Mouse (Mus musculus) adrenal gland, postnatal 10 days (tissue): Measurements from ENCODE around the gene Recql5. TPM values are rescaled to one million over a fixed set of nuclear protein-coding genes. Genes with fewer than 3 reads are reported as not detected.

Source experiments
- DNase-seq: peaks from one replicate; pipeline ENCODE4 v3.0.0; 2021; ENCODE audit warnings: mixed read lengths
- total RNA-seq, 2 experiments: library from RNA; stranded (reverse); gene quantifications; 2 replicates each; pipeline ENCODE4 v1.2.3; 2021

Gene Recql5
- total RNA-seq, 2 experiments from 2014 or later: 17.8 to 24.5 TPM

DNA sequence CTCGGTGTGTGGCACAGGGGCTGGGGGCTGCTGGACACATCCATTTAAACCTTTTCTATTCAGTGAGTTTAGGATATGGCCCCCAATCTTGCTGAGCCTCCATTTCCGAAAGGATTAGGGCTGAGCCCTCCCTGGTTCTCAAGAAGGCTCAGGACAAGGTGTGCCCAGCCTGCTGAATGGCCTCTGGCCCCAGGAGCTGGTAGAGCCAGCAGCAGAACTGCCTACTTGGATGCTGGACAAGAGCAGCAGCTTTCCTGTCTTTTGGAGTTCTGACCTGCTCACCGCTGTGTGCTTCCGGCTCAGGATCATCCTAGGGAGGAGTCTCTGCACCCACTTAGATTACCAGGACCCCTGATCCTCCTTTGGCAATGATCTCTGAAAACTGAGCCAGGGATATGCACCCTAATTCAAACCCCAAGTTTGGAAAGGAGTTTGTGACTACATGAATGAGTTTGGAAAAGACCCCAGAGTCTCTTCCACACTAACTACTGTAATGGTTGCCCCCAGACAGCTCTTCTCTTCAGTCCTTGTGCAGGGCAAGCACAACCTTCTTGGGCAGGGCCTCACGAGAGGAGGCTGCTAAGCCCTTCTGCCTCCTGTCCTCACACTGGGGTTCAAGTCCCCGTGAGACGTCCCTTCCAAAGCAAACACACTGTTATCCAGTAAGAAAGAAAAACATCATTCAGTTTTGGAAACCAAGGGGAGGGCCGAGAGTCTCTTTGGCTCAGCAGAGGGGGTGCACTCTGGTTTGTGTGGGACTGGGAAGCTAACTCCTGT is 32.5 kb downstream of the Recql5 start:
- no peak for DNase-seq

DNA sequence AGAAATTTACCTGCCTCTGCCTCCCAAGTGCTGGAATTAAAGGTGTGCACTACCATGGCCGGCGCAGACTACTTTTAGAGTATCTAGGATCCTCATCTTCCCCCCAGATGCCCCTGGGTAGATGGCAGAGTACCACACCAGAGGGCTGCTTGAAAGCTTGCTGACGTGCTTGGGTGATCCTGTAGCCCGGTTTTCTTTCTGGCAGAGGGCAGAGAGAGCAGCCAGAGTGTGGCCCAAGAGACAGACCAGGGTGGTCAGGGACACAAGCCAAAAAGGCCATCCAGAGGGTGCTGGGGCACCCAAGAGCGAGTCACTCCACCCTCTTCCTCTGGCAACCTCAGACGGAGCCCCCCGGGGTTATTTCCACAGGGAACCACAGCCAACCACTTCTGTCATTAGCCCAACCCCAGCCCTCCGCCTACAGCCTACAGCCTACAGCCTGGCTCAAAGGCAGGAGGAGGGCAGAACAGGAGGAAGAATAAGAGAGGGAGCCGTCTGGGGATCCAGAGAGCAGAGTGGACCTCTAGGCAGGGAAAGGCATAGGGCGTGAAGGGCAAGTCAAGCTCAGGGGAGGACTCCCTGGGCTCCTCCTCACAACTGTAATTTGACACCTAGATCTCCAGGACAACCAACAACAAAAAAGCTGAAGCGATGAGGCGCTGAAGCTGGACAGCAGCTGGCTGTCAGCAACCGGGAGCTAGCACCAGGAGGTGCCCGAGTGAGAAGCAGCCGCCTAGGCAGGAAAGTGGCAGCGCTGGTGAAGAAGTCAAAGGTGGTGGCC is 33.6 kb downstream of the Recql5 start, which contains the start of gene Smim5:
Gene Smim5 (plus strand): TSS at position 481 of the 781 bp plus-strand sequence.
- DNase-seq: peak; percentile 68

DNA sequence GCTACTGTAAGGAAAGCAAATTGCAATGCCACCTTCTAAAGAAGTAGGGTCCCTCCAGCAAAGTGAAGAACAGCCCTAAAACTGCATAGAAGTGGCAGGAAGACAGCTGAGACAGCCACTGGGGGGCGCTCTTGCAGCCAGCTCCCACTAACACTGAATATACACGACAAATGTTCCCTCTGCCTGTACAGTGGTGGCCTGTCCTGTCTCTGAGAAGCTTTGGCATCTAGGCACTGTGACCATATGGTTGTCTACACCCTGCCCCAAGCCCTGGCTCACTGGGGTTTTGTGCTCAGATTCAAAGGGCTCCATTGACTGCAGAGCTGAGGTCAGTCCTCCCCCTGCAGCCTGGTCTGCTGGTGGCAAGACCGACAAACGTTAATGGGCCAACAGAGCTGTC is 34.4 kb downstream of the Recql5 start:
- DNase-seq: peak; percentile 69

DNA sequence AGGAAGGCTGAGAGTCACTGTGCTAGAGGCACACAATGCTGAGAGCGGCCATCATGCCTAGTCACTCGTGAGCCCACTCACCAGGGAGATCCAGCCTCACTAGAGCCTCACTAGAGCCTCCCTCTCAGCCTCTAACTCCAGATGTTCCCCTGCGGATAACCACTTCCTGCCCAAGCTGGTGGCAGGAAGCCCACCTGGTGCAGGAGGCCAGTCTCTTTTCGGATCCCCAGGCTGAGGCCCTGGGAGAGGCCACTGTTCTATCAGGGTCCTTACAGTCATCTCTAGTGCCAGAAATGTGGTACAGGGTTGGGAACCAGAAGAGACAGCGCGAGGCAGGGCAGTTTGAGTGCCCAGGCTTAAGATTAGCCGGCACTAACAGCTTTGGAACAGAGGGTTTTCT is 34.8 kb downstream of the Recql5 start:
- no peak for DNase-seq

DNA sequence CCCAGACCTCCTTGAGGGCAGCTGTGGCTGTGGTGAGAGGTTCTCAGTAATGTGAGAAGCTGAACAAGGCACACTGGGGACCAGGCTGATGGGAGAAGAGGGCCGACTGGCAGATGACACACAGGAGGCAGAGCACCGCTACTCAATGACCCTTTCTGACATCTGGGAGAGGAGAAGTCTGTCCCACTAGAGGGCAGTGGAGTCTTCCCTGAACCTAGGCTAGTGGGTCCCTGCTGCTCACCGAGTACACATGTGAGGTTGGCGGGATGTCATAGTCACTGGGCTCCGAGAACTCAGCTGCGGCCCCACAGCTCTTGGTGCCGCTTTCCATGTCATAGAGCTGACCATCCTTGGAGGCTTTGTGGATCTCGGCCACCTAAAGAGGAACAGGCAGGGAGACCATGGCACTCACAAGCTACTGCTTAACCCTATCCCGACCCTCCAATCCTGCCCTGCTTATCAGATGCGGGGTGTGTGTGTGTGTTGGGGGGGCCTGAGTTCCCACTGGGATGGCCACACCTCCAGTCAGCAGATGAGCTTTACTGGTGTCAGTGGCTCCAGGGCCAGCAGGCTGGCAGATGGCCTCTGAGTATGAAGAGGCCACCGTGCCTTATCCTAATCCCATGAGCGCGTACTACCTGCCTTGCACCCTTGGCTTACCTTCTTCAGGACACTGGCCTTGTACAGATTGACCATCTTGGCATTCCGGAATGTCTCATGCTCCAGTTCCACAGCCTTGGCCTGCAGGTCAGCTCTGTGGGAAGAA is 38.3 kb downstream of the Recql5 start:
- DNase-seq: no peak

DNA sequence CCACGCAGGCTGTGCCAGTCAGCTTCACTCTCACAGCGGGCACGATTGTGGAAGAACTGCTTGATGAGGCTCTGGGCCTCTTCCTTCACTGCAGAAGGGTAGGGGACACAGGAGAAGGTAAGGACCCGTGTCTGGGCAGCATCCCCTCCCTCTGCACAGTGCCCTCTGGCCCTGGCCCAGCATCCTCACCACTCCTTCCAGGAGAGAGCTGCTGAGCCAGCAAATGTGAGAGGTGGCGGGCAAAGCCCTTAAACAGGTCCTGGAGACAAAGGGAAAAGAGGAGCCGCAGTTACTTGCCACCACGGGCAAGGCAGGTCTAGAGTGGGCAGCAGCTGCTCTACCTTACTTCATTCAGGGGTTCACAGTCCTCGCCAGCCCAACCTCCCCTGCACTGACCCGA is 40.2 kb downstream of the Recql5 start:
- DNase-seq: no peak

DNA sequence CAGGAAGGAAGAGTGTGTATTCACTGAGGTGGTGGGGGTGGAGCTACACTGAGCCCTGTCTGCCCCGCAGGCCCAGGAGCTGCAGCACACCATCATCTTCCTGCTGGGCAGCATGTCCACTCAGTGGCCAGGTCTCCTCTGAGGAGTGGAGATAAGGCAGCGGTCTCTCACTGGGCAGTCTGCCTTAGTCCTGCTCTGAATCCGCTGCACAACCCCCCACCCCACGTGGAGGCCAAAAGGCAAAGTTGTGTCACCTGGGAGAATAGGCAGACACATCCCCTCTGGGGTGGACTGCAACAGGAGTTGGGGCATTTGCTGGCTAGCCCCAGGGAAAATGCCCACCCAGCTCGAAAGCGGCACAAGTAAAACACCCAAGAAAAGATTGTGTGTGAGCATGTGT is 41.1 kb downstream of the Recql5 start:
- DNase-seq: no peak

DNA sequence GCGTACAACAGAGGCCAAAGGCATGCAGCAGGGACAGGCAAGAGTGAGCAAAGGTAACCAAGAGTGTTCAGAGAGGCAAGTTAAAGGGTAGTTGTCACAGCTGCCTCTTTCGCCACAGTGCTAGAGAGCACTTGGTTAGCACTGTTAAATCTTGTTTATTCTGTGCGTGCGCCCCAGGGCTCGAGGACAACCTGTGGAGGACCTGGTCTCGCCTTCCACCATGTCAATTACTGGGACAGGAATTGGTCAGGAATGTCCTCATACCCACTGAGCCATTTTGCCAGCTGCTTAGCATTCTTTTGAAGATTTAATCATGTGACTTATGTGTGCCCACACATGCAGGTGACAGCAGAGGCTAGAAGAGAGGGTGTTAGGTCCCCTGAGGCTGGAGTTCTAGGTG is 44.1 kb downstream of the Recql5 start:
- no peak for DNase-seq

DNA sequence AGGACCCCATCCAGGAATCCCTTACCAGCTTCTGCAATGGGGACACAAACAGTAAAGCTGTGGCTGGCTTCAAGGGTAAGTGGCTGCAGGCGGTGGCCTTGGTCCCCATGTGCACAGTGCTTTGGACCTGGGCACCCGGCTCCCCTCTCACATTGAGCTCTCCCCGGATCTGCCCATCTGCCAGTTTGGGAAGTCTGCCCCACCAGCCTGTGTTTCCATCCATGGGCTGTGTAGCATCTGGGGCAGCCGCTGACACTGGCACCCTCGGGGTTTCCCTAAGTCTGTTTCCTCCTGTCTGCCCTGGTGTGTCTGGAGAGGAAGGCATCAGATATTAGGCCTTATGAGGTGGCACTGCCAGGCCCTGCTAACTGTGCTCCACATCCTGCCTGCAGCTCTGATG is 45.3 kb downstream of the Recql5 start:
- DNase-seq: no peak

DNA sequence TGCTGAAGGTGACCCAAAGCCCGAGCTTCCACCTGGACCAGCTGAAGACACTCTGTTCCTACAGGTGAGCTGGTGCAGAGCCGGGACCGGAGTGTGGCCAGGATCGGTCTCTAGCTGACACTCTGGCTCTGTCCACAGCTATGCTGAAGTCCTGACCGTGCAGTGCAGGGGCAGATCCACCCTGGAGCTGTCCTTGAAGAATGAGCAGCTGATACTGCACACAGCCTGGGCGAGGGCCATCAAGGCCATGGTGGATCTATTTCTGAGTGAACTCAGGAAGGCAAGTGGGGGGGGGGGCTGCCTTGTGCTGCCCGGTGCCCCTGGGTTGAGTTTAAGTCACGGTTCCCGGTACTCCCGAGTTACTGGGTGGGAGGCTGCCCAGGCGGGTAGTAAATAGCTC is 46.8 kb downstream of the Recql5 start:
- DNase-seq: peak; percentile 45

DNA sequence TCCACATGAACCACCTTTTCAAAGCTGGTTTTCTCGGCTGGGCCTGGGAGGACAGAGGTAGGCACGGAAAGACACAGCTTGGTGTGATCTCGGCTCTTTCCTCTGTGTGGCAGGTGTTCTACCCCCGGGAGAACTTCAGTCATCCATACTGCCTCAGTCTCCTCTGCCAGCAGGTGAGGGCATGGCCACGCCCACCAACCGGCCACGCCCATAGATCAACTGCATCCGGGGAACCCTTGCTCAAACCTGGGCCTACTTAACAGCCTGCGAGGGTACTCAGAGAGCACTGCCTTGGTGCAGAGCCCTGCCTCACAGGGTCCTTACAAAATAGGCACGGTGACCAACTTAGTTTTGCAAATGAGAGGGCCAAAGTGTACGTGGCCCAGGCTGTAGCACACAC is 48.0 kb downstream of the Recql5 start:
- no peak for DNase-seq

DNA sequence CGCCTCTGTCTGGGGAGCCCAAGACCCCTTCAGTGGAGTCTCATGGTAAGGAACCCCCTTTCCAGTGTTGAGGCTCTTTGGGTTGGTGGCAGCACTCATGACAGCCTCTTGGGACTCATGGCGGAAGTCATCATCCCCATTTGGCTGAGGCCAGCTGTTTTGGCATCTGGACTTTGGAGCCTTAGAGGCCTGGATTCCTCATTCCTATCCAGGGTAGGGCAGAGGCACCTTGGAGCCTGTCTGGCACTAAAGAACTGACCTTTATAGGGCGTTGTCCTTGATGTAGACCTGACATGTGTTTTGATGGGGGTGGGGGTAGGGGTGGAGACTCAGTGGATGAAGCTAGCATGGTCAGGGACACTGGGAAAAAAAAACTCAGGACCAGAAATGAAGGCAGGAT is 48.9 kb downstream of the Recql5 start:
- DNase-seq: no peak

DNA sequence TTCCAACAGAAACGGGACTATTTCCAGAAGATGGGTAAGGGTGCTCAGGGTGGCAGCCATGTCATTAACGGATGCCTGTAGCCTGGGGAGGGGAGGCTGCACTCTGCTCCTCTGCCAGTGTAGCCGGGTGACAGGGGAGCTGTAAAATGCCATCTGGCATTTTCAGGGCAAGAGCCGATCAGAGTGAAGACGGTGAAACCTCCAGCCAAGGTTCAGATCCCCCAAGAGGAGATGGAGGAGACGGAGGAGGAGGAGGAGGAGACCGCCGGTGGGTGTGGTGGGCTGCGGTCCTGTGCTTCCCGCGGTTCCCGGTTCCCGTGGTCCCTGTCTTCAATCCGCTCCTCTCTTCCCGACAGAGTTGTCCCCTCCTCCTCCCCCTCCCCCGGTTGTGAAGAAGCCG is 50.0 kb downstream of the Recql5 start:
- DNase-seq: no peak

DNA sequence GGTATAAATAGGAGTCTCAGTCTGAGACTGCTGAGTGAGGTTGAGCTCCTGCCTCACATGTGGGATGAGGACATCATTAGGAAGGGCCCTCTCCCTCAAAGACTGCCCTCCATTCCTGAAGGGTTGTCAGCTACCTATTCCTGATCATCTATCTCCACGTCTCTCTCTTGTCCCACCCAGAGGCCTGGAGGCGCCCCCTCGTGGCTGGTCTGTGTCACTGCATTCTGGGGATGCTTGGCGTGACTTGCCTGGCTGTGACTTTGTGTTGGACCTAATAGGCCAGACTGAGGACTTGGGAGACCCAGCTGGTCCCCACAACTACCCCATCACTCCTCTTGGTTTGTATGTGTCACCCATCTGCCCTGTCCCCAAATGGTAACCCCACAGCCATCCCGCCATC is 52.3 kb downstream of the Recql5 start:
- peak; percentile 59 for DNase-seq

DNA sequence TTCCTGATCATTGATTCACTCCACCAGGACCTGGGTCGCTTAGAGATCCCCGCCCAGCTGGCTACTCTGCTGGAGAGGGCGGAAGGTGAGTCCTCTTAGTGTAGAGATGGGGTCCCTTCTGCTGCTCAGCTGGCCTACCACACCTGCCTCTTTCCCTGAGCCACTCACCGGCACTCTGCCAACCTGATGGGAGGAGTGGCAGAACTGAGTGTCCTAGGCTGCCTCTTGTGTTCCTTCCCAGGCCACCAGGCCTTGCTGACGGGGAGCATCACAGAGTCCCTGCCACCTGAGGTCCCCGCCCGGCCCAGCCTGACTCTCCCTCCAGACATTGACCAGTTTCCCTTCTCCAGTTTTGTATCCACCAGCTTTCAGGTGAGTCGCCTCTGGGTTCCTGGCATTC is 55.2 kb downstream of the Recql5 start:
- DNase-seq: no peak

DNA sequence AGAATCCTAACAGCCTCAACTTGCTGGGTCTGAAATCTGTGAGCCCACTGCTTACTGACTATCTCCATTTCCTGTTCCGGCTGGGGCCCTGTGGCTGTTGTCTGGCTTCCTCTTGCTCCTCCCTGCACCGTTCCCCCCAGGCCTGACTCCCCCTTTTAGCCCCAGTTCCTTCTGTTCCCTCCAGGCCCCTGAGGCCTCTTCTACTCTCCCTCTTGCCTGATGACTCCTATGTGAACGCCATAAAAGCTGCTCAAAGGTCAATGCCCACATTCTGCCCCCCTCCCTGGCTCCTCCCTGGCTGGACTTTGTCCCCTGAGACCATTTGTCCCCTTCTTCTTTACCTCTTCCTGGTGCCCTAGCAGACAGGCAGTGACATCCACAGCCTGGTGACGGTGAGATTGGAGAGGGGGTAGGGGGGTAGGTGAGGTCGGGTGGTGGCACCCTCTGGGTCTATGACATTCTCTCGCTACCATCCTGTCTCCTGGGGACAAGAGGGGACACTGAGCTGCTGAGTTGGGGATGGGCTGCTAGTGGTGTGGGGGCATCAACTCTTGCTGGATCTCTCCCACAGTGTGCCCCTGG is 56.0 kb downstream of the Recql5 start:
- no peak for DNase-seq

DNA sequence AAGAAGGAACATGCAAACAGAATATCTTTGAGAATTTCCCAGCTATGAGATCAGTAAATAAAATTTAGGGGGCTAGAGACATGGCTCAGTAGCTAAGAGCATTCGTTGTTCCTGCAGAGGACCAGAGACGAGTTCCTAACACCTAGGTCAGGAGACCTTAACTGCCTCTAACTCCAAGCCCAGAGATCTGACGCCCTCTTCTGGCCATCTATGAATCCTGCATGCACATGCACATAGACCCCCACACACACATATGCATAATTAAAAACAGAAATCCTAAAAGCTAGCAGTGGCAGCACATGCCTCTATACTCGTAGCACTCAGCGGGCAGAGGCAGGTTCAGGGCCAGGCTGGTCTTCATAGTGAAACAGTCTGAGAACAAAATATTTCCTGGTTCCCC is 56.8 kb downstream of the Recql5 start:
- DNase-seq: no peak

DNA sequence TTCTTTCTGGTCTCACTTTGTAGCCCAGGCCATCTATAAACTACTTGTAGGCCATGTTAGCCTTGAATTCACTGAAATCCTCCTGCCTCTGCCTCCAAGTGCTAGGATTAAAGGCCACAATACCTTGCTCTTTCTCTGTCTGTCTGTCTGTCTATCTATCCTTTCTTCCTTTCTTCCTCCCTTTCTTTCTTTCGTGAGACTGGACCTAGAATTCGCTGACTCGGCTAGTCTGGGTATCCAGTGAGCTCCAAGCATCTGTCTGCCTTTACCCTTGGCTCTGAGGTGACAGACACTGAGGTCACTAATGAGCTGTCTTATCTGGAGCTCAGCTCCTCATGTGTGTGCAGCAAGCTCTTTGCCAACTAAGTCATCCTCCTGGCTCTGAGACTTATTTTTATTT is 57.3 kb downstream of the Recql5 start:
- DNase-seq: no peak

DNA sequence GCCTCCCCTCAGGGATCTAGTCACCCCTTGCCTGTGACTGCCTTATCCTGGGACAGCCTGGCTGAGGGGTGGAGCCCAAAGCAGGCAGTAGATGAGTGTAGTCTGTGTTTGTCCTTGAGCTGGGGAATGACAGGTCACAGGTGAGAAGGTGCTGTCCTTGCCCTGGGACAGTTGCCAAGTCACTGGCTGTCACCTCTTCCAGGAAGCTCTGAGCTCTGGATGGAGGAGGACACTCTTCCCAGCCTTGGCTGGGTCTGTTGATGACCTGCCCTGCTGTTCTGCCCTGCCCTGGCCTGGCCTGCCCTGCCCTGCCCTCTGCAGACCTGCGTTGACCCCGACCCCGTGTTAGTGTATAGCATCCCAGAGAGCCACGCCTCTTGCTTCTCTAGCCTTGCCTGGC is 60.8 kb downstream of the Recql5 start:
- DNase-seq: no peak

DNA sequence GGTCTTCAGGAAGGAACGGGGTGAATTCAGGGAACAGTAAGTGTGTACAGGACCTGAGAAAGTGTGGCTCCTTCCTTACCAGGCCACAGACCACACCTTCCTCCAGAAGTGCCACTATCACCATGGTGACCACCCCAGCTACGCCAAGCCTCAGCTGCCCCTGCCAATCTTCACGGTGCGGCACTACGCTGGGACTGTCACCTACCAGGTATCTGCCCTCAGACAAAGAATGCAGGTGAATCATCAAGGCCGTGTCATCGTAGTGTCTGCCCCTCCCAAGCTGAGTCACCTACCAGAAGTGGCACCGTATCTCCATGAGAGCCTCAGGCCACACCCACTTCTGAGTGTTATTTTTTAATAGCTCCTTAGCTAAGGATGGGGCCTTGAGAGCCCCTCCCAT is 63.9 kb downstream of the Recql5 start:
- DNase-seq: no peak

DNA sequence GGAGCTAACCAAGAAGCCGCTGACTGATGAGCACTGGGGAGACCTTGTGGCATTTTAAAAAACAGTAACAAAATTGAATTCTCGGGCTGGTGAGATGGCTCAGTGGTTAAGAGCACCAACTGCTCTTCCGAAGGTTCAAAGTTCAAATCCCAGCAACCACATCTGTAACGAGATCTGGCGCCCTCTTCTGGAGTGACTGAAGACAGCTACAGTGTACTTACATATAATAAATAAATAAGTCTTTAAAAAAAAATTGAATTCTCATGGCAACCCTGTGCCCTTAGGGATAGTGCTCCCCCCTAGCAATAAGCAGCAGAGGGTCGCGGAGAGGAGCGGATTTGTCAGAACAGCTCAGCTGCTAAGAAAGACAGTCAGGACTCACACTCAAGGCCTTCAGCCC is 69.4 kb downstream of the Recql5 start:
- DNase-seq: no peak

DNA sequence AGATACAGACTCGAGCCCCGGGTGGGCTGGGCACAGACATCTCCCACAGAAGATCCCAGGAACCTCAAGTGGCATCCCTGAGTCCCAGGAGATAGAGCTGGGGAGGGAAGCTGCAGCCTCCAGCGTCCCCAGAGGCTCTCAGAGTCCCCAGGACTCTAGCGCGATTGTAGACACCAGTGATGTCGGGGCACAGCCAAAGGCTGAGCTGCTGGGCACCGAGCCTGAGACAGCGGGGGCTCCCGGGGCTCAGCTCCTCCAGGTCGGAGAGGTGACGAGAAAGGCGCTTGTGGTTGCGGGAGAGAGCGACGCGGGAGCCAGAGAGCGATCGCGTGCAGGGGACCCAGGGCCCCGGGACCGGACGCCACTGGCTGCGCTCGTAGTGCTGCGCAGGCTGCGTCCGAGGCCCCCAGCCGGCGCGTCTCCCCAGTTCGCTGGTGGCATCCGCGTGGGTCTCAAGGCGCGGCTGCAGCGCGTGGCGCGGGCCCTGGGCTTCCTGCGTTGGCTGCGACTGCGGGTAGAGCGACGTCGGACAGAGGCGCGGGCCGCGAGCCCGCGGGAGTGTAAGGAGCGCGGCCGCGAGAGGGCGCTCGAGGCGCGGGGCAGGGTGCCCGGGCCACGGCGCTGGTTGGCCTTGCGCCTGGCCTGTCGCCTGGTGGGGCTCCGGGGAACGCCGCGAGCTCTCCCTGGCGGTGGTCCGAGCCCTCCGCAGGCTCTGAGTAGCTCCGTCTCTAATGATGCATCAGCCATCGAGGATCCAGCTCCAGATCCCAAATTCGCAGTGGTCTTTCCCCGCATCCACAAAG is 73.9 kb downstream of the Recql5 start:
- DNase-seq: peak; percentile 96
